Mouse (Mus musculus) embryo, embryonic 10.5 days (tissue): ENCODE measurements at regions not wholly inside any gene's neighbourhood (a gene's known extent, or its start where the extent isn't known, plus 50 kb on each side); places are given as distances from the start of the nearest gene placed in this dataset.

Experiments used
- DNase-seq: peaks from one replicate; pipeline ENCODE4 v3.0.0-alpha.2; 2015; ENCODE audit warnings: low spot score

GRCm38 (mm10) chrX:57711914-57712313 lies 208.4 kb upstream of the Gpr101 start:
- peak; percentile 26 for DNase-seq

DNA sequence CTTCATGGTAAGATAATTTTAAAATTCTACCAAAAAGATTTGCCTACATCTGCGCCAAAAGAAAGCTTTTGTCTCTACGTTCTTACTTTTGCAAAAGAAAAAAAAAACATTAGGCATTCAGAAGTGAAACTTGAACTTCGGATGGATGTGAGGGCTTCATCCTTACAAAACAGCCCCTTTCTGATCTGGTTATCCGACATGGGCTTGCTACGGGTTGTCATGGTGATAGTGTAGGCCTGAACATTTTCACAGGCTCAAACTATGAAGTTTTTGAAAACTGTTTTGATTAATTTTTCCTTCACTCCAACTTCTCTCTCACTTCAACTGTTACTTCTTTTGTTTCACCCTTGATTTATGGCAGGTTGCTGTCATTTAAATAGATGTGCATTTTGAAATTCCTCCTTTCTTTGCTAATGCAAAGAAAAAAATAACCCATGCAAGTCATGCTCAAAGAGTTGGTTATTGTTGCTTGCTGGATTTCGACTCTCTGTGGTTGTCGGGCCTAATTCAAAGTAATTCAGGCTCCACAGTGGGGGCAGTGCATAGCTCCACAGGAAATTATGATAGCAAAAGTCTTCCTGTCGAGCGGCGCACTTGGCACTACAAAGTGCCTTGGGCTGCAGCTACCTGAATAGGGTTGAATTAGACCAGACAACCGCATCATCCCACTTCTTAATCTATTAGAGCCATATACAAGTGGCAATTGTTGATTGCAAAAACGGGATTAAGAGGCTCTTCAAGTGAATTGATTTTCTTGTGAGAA lies 205.7 kb upstream of the Gpr101 start:
- peak; percentile 25 for DNase-seq

DNA sequence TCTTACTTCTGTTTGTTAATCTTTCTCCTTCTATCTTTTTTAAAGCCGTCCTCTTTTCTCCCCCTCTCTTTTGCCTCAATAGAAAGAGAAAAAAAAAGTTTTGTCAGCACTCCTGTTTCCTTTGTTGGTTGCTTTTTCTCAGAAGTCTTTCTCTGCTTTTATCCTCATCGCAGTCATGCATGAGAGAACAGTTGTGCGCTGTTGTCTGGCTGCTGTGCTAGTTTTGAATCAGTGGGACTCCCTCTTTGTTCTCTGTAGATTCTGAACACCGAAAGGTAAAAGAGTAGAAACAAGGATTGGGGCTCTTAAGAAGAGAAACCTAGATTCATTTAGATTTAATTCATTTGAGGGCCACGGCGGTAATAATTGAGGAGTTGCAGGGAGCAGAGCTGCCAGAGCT lies 204.9 kb upstream of the Gpr101 start:
- DNase-seq = peak; percentile 24

DNA sequence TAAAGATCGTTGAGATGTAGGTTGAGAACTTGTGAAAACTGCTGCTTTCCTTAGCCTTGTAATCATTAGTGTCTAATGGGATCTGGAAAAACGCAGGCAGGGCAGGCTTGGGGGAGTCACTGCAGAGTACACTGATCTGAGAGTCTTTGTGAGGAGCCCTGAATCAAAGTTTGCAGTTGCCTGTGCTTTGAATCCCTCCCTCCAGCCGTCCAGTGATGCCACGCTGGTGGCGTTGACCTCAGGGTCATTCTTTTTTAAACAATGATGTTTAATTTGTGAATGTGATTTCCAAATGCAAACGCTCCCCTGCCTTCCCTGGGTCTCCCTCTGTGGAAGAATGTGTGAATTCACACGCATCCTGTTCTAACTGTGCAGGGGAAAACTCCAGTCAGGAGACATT lies 204.4 kb upstream of the Gpr101 start:
- DNase-seq = peak; percentile 42

- DNase-seq = no peak
These were observed 203.2 kb upstream of the Gpr101 start for GRCm38 (mm10) chrX:57706683-57707308.

- DNase-seq = peak; percentile 8
These were observed 188.9 kb upstream of the Gpr101 start for GRCm38 (mm10) chrX:57692506-57692905.

DNA sequence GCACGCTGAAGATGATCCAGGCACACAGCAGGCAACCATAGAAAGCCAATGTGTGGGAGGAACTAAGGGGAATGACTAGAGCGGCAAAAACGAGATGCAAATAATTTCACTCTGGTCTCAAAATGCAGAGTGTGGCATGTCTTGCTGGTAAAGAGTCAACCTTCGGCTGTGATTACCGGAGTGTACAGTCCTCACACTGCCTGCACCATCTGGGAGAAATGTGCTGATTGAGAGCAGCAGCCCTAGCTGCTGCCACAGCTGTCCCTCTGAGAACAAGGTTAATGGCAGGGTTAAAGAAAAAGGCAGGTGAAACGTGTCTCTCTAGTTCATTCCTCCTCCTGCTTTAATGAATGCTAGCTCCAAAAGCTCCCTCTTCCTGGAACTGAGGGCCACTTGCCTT lies 173.2 kb upstream of the Gpr101 start:
- DNase-seq = no peak

DNA sequence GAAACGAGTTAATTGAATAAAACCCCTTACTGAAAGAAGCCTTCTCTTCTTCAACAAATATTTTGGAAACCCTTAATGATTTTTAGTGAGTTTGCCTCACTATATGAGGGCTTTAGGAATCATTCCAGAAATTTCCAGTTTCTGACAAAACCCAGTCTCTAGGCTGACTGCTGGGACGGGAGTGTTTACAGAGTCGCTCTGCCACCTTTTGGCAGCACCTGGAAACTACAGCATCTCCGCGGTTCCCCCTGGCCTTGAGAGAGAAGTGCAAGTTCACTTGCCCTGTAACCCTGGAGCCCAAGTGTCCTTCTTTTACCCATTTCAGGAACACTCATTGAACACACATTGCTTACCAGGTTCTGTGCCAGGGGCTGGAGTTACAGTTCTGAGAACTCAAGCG lies 171.4 kb upstream of the Gpr101 start:
- DNase-seq = peak; percentile 69

DNA sequence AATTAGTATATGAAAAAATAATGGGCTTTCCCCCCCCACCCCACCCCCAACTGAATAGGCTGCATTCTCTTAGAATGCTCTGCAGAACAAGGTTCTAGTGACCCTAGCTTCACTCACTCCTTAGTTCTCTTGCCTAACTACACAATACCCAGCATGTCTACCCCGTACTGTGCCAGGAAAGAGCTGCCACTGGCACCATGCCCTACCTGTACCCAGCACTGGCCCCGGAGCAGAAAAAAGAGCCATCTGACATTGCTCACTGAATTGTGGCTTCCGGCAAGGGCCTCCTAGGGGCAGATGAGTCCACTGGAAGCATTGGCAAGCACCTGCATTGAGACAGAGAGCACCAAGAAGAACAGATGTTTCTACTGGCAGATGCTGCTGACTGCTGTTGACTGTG lies 156.0 kb upstream of the Gpr101 start:
- no peak for DNase-seq

- no peak for DNase-seq
These were observed 152.5 kb upstream of the Gpr101 start for GRCm38 (mm10) chrX:57656035-57656434.

GRCm38 (mm10) chrX:57655483-57655882 lies 151.9 kb upstream of the Gpr101 start:
- DNase-seq = no peak
